In genomic region chr4:149806699-149807381, GRCm38 (mm10) we compare ENCODE assay signal across 8 mouse cellular contexts. TPM values are rescaled to one million over a fixed set of nuclear protein-coding genes. Genes with fewer than 3 reads are reported as not detected.
A peak's percentile ranks its signal among the peaks of the same experiment; 100 is the strongest.
DNase-seq lines count a peak whose midpoint lies in the region; ATAC-seq and TF ChIP-seq lines count a peak whose summit lies in the region.

No protein-coding gene starts in this region.

- DNase-seq in G1E (ENCODE audit: low spot score), result peak; percentile 32
- DNase-seq in cerebellum, adult 11-12 months, result peak; percentile 79
- DNase-seq in hindbrain, embryonic 10.5 days (ENCODE audit: low spot score), result peak; percentile 92
- DNase-seq in layer of hippocampus, adult 9-10 months (ENCODE audit: low spot score), result peak; percentile 58
- DNase-seq in ovary, postnatal 14 days (ENCODE audit: low spot score), result peak; percentile 88
- peak; percentile 93 for DNase-seq in thymus, postnatal 0 days (ENCODE audit: low spot score)

- 42% methylated on average over 19 of the region's 19 CpGs for WGBS in forebrain, embryonic 15.5 days
- WGBS in hindbrain, embryonic 10.5 days, result 52% methylated on average over 19 of the region's 19 CpGs
- 42% methylated on average over 19 of the region's 19 CpGs for WGBS in lung, embryonic 16.5 days

- H3K27ac ChIP-seq in forebrain, embryonic 15.5 days (replicated peaks), result no peak overlapping the region
- no peak overlapping the region for H3K27ac ChIP-seq in hindbrain, embryonic 10.5 days
- no peak overlapping the region for H3K27ac ChIP-seq in lung, embryonic 16.5 days (ENCODE audit: low read length)

- ATAC-seq in G1E (ENCODE audit: extremely low read depth, insufficient number of reproducible peaks, low FRiP score, poor library complexity, severe bottlenecking), result no peak
- peak; percentile 82 for ATAC-seq in forebrain, embryonic 15.5 days (replicated peaks)
- peak; percentile 86 for ATAC-seq in lung, embryonic 16.5 days (ENCODE audit: low read depth)

- no peaks in the 10 kb centered on the region for H3K4me1 ChIP-seq in G1E (ENCODE audit: insufficient read depth, low read depth, low read length)
- H3K4me1 ChIP-seq in forebrain, embryonic 15.5 days, result 0 out of 2 replicates have a peak, but pooled peaks cover 6% of the 10 kb centered on the region
- peaks cover 33% of the 10 kb centered on the region for H3K4me1 ChIP-seq in hindbrain, embryonic 10.5 days (replicated peaks)
- no peaks in the 10 kb centered on the region for H3K4me1 ChIP-seq in lung, embryonic 16.5 days (replicated peaks; ENCODE audit: control insufficient read depth, insufficient read depth, low read length)

- no peak overlapping the region for H3K4me3 ChIP-seq in G1E (ENCODE audit: low read depth, low read length)
- H3K4me3 ChIP-seq in forebrain, embryonic 15.5 days, result no peak overlapping the region
- H3K4me3 ChIP-seq in hindbrain, embryonic 10.5 days, result no peak overlapping the region
- no peak overlapping the region for H3K4me3 ChIP-seq in lung, embryonic 16.5 days (ENCODE audit: low read length)

- no peak overlapping the region for H3K9ac ChIP-seq in forebrain, embryonic 15.5 days (replicated peaks)
- H3K9ac ChIP-seq in lung, embryonic 16.5 days (ENCODE audit: low read length), result no peak overlapping the region

- no peak overlapping the region for H3K4me2 ChIP-seq in forebrain, embryonic 15.5 days (replicated peaks)
- H3K4me2 ChIP-seq in lung, embryonic 16.5 days (ENCODE audit: low read depth, low read length), result no peak overlapping the region

- H3K9me3 ChIP-seq in G1E (replicated peaks), result peaks cover 5% of the 10 kb centered on the region
- H3K9me3 ChIP-seq in forebrain, embryonic 15.5 days, result no peaks in the 10 kb centered on the region
- H3K9me3 ChIP-seq in hindbrain, embryonic 10.5 days, result no peaks in the 10 kb centered on the region
- no peaks in the 10 kb centered on the region for H3K9me3 ChIP-seq in lung, embryonic 16.5 days (ENCODE audit: control insufficient read depth, low read length)

- 0 out of 2 replicates have a peak, but pooled peaks have one; percentile 19 for TF ChIP-seq CTCF in G1E (IDR thresholded peaks at IDR 0.05; ENCODE audit: low read depth, low read length)

- H3K27me3 ChIP-seq in G1E (ENCODE audit: insufficient read depth, low read length), result peaks cover 3% of the 10 kb centered on the region; the same call in 1 of the 2 replicates
- H3K27me3 ChIP-seq in forebrain, embryonic 15.5 days, result peaks cover 7% of the 10 kb centered on the region
- peaks cover 67% of the 10 kb centered on the region for H3K27me3 ChIP-seq in hindbrain, embryonic 10.5 days (ENCODE audit: insufficient read depth, poor library complexity, severe bottlenecking)
- H3K27me3 ChIP-seq in lung, embryonic 16.5 days (ENCODE audit: control insufficient read depth, insufficient read depth, low read depth, low read length), result peaks cover 9% of the 10 kb centered on the region

- H3K36me3 ChIP-seq in G1E (replicated peaks), result no peaks in the 10 kb centered on the region
- no peaks in the 10 kb centered on the region for H3K36me3 ChIP-seq in forebrain, embryonic 15.5 days
- no peaks in the 10 kb centered on the region for H3K36me3 ChIP-seq in hindbrain, embryonic 10.5 days
- H3K36me3 ChIP-seq in lung, embryonic 16.5 days (ENCODE audit: control insufficient read depth, insufficient read depth, low read length), result no peaks in the 10 kb centered on the region

RNA-seq across cellular contexts. Expression of gene Slc25a33, which starts 32.8 kb away (rescaled TPM):
- total RNA-seq in G1E (2014; fragmentation: Nextera tagmentation) (2.3 and 6.3 TPM in 2 replicates), G1E (2017) (4.6 and 4.9 TPM in 2 replicates)
- polyA plus RNA-seq in G1E (2012), result 3.7 and 4.4 TPM in 2 replicates
- 21.8 and 22.6 TPM in 2 replicates for polyA plus RNA-seq in forebrain, embryonic 15.5 days (2015; fragmentation: Nextera tagmentation; extraction: Ambion mirVana)
- polyA plus RNA-seq in hindbrain, embryonic 10.5 days (2016; fragmentation: Nextera tagmentation; extraction: Ambion mirVana), result 19.1 and 20.3 TPM in 2 replicates
- 5.8 TPM in 2 replicates for polyA plus RNA-seq in lung, embryonic 16.5 days (2015; fragmentation: Nextera tagmentation; extraction: Ambion mirVana)
- polyA plus RNA-seq in thymus, postnatal 0 days (2015; fragmentation: Nextera tagmentation; extraction: Ambion mirVana), result 7.4 and 7.8 TPM in 2 replicates

Comparison
In these comparisons a context has a peak if more than half of its experiments do, and no peak if none do; other contexts are left out.
1. DNase-seq: peak in every context shown above with its lines; median percentile 93 in thymus, postnatal 0 days; 92 in hindbrain, embryonic 10.5 days; 88 in ovary, postnatal 14 days; 79 in cerebellum, adult 11-12 months; 58 in layer of hippocampus, adult 9-10 months; 32 in G1E.